Mouse (Mus musculus) liver, adult 2 months (tissue): ENCODE measurements around the gene Gm48551. TPM values are rescaled to one million over a fixed set of nuclear protein-coding genes. Genes with fewer than 3 reads are reported as not detected.
A peak's percentile ranks its signal among the peaks of the same experiment; 100 is the strongest.

Source experiments
- DNase-seq: peaks from one replicate; pipeline ENCODE4 v3.0.0-alpha.2; 2011; ENCODE audit warnings: low read depth, low spot score; ENCODE audit errors: extremely low read depth
- H3K27ac ChIP-seq: fragments of 200-500 bp; replicated peaks from 2 replicates; pipeline ENCODE4 v1.5.1; 2012; ENCODE audit warnings: low read depth, mild to moderate bottlenecking, control low read depth, inconsistent platforms, low read length; ENCODE audit not compliant: insufficient read depth
- H3K27me3 ChIP-seq: fragments of 200-500 bp; 2 replicates; pipeline ENCODE4 v1.6.1; 2012; ENCODE audit warnings: mild to moderate bottlenecking, moderate library complexity, low read length, inconsistent platforms; ENCODE audit not compliant: control insufficient read depth, insufficient read depth
- H3K36me3 ChIP-seq: fragments of 200-500 bp; 2 replicates; pipeline ENCODE4 v1.6.1; 2012; ENCODE audit warnings: low read length, inconsistent platforms; ENCODE audit not compliant: control insufficient read depth, insufficient read depth
- H3K4me1 ChIP-seq: fragments of 200-500 bp; 2 replicates; pipeline ENCODE4 v1.6.1; 2011; ENCODE audit warnings: low read length; ENCODE audit not compliant: control insufficient read depth, insufficient read depth
- H3K4me3 ChIP-seq: fragments of 200-500 bp; 2 replicates; pipeline ENCODE4 v1.5.1; 2011; ENCODE audit warnings: low read depth, mild to moderate bottlenecking, control low read depth, low read length, moderate library complexity; ENCODE audit not compliant: insufficient read depth
- H3K79me2 ChIP-seq: fragments of 200-500 bp; 2 replicates; pipeline ENCODE4 v1.6.1; 2012; ENCODE audit warnings: inconsistent platforms, mild to moderate bottlenecking, low read length, moderate library complexity; ENCODE audit not compliant: control insufficient read depth, insufficient read depth
- H3K9ac ChIP-seq: fragments of 200-500 bp; 2 replicates; pipeline ENCODE4 v1.6.1; 2012; ENCODE audit warnings: low read depth, mild to moderate bottlenecking, control low read depth, inconsistent platforms, low read length
- CTCF ChIP-seq: fragments of 200-500 bp; IDR thresholded peaks from 2 replicates; pipeline ENCODE4 v1.5.1; 2011; ENCODE audit warnings: low read depth, low read length, control low read depth
- POLR2A ChIP-seq: fragments of 200-500 bp; IDR thresholded peaks from 2 replicates; pipeline ENCODE4 v1.6.1; 2011; ENCODE audit warnings: low read length, control low read depth; ENCODE audit not compliant: insufficient read depth; ENCODE audit errors: extremely low read depth
- WGBS: fragments of 180-500 bp; shearing (Covaris S2); methylation state at CpG from one replicate; pipeline ENCODE4 v1.1.7; 2018; 5-methylcytosine and 5-hydroxymethylcytosine counted together
- polyA plus RNA-seq: library from polyadenylated mRNA; depleted of rRNA; stranded (reverse); fragments of >200 nt; gene quantifications from 2 replicates; pipeline ENCODE4 v1.2.3, GENCODE M21; 2012
- total RNA-seq: library from RNA; depleted of rRNA; stranded (reverse); fragments of >200 nt; gene quantifications from 2 replicates; pipeline ENCODE4 v1.2.3, GENCODE M21; 2014

The Gm48551 gene
- total and polyA plus RNA-seq, 2 experiments: 0.32 to 2.4 TPM

- H3K79me2 ChIP-seq: no peaks in the 10 kb centered on the region
- no peak for DNase-seq
- peak overlapping the region; percentile 54 for H3K27ac ChIP-seq
- no peaks in the 10 kb centered on the region; the same call in 1 of the 2 replicates for H3K36me3 ChIP-seq
- H3K4me3 ChIP-seq: peak overlapping the region; percentile 91
- H3K27me3 ChIP-seq: no peaks in the 10 kb centered on the region
- H3K9ac ChIP-seq: peak overlapping the region; percentile 93
- TF ChIP-seq POLR2A: no peak
- no peak for TF ChIP-seq CTCF
- 2% methylated on average over 29 of the region's 29 CpGs for WGBS
- peaks cover 17% of the 10 kb centered on the region; the same call in 1 of the 2 replicates for H3K4me1 ChIP-seq
These were observed 34.3 kb upstream of the Gm48551 start for GRCm38 (mm10) chr10:81349961-81350350.

GRCm38 (mm10) chr10:81350351-81351063 is 33.8 kb upstream of the Gm48551 start, which contains the start of gene Hmg20b:
Hmg20b (minus strand) TSS chr10:81350480.
- Histone ChIP-seq H3K9ac (peak within 1 kb of the TSS; percentile 93), H3K36me3 (no peaks in the 10 kb centered on the region; the same call in 1 of the 2 replicates), H3K27me3 (no peaks in the 10 kb centered on the region), H3K4me1 (peaks cover 17% of the 10 kb centered on the region; the same call in 1 of the 2 replicates), H3K79me2 (no peaks in the 10 kb centered on the region), H3K4me3 (peak within 1 kb of the TSS; percentile 91), H3K27ac (peak within 1 kb of the TSS; percentile 87)
- TF ChIP-seq POLR2A (no peak), CTCF (peak; percentile 76; the same call in 1 of the 2 replicates)
- peak; percentile 94 for DNase-seq
- WGBS: under 1% methylated on average over 54 of the region's 54 CpGs

DNA sequence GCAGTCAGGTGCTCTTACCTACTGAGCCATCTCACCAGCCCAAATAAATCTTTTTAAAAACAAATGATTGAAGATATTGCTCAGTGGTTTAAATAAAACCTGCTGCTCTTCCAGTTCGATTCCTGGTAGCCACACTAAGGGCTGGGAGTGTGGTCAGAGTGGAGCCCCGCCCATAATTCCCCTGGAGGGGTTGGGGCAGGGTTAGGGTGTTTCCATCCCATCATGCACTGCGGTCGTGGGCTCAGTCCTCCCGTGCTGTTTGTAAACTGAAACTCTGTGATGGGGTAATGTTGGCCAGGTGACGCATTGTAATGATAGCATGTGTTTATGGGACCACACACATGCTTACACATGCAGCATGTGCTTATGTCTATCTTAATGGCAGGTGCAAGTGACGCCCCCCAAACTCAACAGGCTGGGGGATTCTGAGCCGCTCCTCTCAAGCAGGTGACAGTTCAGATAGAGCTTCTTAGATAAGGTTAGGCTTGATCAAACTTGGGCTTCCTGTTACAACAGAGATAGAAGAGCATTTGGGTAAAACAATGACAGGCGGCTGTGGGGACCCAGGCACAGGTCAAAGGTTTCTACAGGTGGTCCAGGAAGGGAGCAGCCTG is 32.5 kb upstream of the Gm48551 start:
- WGBS: 35% methylated on average over 9 of the region's 9 CpGs
- H3K79me2 ChIP-seq: no peaks in the 10 kb centered on the region
- no peaks in the 10 kb centered on the region; the same call in 1 of the 2 replicates for H3K36me3 ChIP-seq
- no peak overlapping the region for H3K4me3 ChIP-seq
- TF ChIP-seq POLR2A (no peak), CTCF (no peak)
- H3K27me3 ChIP-seq: no peaks in the 10 kb centered on the region
- H3K27ac ChIP-seq: no peak overlapping the region
- H3K4me1 ChIP-seq: peaks cover 16% of the 10 kb centered on the region; the same call in 1 of the 2 replicates
- DNase-seq: no peak
- no peak overlapping the region for H3K9ac ChIP-seq

- H3K4me1 ChIP-seq: peaks cover 15% of the 10 kb centered on the region
- H3K27me3 ChIP-seq: no peaks in the 10 kb centered on the region
- TF ChIP-seq POLR2A (no peak), CTCF (no peak)
- peak overlapping the region; percentile 26; the same call in 1 of the 2 replicates for H3K27ac ChIP-seq
- 63% methylated on average over 9 of the region's 9 CpGs for WGBS
- H3K4me3 ChIP-seq: no peak overlapping the region
- no peak overlapping the region for H3K9ac ChIP-seq
- H3K79me2 ChIP-seq: 0 out of 2 replicates have a peak, but pooled peaks cover 3% of the 10 kb centered on the region
- no peaks in the 10 kb centered on the region for H3K36me3 ChIP-seq
- DNase-seq: no peak
These were observed 29.4 kb upstream of the Gm48551 start for GRCm38 (mm10) chr10:81354738-81355477.

GRCm38 (mm10) chr10:81355533-81355932 is 28.7 kb upstream of the Gm48551 start:
- Histone ChIP-seq H3K27me3 (no peaks in the 10 kb centered on the region), H3K27ac (no peak overlapping the region), H3K9ac (no peak overlapping the region), H3K36me3 (no peaks in the 10 kb centered on the region), H3K4me3 (no peak overlapping the region), H3K79me2 (0 out of 2 replicates have a peak, but pooled peaks cover 3% of the 10 kb centered on the region), H3K4me1 (peaks cover 15% of the 10 kb centered on the region)
- WGBS: 87% methylated on average over 4 of the region's 4 CpGs
- TF ChIP-seq POLR2A: no peak
- no peak for TF ChIP-seq CTCF
- DNase-seq: no peak
